Mouse (Mus musculus) lung, postnatal 10 days (tissue): ENCODE results near the gene Gm20738.
"Not testable (repeated sequence)": the region's sequence is repeated elsewhere in the genome, so short reads cannot be mapped to it uniquely, and the experiment has no call there.

Source experiments
- DNase-seq: peaks from one replicate; pipeline ENCODE4 v3.0.0; 2021

Gene Gm20738

DNA sequence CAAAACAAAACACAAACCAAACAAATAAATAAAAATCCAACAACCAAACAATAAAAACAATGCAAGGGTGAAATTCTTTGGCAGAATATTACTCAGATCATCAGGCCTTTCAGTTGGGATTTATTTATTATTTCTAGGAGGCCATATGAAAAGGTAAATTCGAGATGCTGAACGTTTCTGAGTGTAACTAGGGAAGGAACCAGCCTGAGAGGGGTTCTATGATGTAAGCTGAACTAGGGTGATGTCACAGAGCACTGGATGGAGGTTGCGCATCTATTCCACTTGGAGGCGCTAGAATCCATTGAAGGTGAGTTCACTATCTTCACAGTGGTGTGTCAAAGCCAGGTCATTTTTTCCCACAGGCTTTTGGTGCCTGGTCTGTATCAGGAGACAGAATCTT lies at the start of gene Gm20738:
Gene Gm20738, plus strand, starts transcription at position 301 of the 400 bp plus-strand sequence.
- not testable (repeated sequence) for DNase-seq
